Mouse (Mus musculus) left cerebral cortex, adult 18-20 months (tissue): ENCODE measurements around the gene Kcnip1. TPM values are rescaled to one million over a fixed set of nuclear protein-coding genes. Genes with fewer than 3 reads are reported as not detected.

ENCODE experiments used
- DNase-seq, 2 experiments: peaks; one replicate each; pipeline ENCODE4 v3.0.0; 2021 to 2022; ENCODE audit warnings: low spot score in 2 of 2, mixed read lengths in 1 of 2
- total RNA-seq, 2 experiments: library from RNA; stranded (reverse); gene quantifications; 2 replicates each; pipeline ENCODE4 v1.2.3; 2021

The Kcnip1 gene
- total RNA-seq, 2 experiments from 2014 or later = 25.2 to 32.8 TPM

DNA sequence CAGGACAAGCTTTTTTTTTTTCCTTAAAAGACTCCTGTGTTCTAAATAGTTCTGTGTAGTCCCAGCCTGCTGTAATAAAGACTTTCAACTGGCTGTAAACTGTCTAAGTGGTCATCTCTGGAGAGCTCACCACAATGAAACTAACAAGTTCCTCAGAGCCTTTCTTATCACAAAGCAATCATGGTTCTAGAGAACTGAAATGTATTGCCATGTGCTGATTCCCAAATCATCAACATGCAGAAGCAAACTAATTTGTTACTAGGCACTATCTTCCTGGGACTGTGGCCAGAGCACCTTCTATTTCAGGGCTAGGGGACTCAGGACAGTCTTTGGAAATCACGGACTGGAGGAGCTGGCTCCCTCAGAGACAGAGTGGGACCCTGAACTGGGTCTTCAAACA lies 49.4 kb downstream of the Kcnip1 start:
- no peak for DNase-seq

DNA sequence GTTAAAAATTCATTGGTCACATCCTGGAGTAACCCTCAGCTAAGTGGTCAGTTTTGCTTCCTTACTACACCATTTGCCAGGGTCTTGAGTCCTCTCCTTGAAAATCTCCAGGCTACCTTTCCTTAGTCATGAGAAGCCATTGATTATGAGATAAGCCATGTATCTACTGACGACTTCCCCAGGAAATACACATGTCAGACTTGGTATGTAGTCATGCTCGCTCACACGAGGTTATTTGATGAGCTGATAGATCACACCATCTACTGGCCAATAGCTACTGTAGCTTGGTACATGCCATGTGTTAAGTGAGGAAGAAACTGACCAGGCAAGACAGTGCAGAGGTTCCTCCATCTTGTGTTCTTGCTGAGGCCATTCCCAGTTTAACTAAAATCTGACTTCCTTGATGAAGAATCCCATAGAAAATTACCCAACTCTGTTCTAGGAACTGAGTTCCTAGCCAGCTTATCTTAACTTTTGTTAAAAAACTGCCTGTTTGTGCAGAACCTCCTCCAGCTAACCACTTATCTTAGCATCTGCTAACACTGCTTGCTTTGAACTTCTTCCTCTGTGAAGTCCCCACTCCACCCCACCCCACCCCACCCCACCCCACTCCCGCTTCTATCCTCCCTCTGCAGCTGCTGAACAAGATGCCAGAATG lies 53.4 kb downstream of the Kcnip1 start:
- no peak for DNase-seq

DNA sequence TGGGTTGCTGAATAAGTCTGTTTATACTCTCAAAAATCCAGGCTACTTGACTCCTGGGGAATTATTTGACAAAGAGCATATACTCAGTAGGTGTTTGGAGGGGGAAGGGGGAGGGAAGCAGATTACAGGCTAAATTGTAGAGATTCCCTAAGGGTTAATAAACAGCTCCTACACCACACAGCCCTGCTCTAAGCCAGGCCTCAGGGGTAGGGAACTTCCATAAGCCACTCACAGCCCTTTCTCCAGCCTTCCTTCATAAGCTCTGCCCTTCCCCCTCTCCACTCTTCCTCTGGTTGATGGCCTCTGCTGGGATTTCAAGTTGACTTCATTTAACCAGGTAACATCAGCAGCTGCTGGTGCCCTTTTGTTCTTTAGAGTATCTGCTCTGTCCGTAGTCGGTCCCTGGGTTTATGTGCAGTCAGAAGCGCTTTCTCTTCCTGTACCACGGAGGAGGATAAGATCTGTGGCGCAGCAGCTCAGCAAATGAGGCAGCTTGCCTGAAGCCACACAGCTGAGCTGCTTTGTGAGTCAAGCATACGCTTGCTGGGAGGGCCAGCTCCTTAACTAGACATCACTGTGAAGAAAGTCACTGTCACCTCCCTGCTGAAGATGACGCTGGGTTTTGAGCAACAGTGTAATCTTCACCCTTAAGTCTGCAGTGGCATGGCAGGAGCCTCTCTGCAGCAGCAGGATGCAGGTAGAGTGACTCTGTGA lies 54.2 kb downstream of the Kcnip1 start:
- DNase-seq = peak in 1 of 2 experiments; percentile 25

DNA sequence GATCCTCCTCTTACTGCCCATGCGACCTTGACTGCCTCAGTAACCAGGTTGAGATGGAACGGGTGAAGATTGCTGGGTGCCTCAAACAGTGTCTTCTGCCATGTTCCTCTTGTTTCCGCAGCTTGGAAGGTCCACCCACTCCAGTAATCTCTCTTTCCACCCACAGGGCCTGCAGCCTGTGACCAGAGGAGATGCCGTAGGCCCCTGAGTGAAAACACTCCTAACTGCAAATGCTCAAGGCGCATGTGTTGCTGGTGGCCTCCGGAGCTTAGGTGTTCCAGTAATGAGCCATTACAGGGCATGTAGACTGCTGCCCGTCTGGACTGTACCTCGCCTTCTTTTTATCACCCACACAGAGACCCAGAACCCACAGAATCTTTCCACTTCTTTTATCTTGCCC lies 55.3 kb downstream of the Kcnip1 start:
- no peak for DNase-seq

DNA sequence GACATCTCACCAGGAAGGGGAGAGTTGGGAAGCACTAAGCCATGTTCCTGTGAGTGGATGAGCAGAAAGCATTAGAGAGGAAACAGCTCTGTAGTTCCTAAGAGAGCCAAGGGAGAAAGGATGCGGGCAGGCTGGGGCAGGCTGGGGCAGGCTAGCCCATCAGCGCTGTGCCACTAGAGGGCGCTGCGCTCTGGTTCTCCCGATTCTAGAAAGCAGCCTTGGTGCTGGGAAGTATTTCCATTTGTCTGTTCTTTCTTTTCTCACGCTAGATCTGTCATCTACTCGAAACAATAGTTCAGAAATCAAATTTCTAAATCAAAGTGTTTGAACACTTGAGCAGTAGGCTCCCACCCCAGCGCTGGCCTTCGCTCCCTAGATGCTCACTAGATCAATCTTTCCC lies 58.7 kb downstream of the Kcnip1 start:
- no peak for DNase-seq

DNA sequence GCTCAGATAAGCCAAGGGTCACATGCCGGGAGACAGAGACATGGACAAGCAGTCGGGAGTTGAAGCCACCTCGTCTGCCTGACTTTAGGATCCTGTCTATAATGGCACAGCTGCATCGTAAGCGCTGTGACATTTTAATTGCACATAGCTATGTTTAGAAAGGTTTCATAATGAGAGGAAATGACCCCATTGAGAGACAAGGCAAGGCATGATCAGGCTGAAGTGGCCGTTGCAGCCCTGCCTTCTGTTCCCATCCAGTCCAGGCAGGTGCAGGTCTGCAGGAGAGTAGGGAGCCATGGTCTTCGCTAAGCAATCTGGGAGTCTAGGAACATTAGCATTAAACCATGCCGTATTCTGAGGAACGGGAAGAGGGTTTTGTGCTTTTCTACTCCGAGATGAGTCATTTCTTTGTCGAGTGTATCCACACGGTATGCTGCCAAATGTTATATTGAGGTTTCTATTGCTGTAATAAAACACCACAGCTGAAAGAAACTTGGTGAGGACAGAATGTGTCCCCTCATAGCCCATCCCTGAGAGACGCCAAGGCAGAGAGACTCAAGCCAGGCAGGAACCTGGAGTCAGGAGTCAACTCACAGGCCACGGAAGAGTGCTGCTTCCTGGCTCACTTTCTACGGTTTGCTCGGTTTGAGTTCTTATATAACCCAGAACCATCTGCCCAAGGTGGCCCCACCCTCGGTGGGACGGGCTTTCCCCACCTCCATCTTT lies 60.4 kb downstream of the Kcnip1 start:
- DNase-seq = peak in 1 of 2 experiments; percentile 16

DNA sequence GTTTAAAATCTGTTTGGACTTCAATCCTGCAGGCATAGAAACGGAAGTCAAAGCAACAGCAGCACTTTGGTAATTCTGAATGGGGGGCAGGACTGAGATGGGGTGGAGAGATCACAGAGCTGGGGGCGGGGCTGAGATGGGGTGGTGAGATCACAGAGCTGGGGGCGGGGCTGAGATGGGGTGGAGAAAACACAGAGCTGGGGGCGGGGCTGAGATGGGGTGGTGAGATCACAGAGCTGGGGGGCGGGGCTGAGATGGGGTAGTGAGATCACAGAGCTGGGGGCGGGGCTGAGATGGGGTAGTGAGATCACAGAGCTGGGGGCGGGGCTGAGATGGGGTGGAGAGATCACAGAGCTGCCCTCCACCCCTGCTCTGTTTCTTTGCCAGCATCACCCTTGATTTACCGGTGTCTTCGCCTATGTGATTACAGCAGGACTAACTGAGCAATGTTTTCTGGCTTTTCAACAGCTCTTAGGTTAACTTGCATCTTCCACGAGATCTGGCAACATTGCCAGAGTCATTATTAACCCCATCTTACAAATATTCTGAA lies 61.0 kb downstream of the Kcnip1 start:
- no peak for DNase-seq

DNA sequence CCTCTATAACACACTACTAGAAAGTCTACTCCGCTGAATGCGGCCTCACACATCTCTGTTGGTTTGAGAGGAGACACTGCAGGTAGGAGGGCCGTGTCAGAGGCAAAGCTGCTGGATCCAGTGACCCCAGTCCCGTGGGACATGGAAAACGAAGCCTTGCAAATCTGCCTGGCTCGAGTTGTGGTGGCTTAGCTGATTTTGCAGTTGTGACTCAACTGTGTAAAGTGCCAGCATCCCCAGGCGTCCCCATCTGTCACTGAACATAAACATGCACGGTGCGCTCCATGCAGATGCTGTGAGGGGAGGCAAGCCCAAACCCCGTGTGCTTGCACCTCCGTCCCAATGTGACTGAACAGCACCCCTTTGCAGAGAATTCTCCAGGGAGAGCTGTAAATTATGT lies 63.5 kb downstream of the Kcnip1 start:
- peak in 1 of 2 experiments; percentile 20 for DNase-seq

DNA sequence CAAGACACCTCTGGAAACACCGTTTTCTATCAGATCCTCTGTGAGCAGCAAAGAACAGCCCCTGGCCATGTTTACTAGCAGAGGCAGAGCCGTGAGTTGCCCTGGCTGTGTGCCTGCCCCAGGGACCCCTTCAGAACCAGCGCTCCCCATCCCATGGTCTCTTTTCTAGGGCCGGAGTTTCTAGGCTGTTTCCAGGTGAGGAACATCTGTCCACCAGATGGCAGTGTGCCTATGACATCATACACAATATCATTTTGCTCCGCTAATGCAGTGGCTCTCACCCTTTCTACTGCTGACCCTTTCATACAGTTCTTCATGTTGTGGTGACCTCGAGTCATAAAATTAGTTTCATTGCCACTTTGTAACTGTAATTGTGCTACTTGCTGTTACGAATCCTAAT lies 64.3 kb downstream of the Kcnip1 start:
- DNase-seq = peak in 1 of 2 experiments; percentile 27

DNA sequence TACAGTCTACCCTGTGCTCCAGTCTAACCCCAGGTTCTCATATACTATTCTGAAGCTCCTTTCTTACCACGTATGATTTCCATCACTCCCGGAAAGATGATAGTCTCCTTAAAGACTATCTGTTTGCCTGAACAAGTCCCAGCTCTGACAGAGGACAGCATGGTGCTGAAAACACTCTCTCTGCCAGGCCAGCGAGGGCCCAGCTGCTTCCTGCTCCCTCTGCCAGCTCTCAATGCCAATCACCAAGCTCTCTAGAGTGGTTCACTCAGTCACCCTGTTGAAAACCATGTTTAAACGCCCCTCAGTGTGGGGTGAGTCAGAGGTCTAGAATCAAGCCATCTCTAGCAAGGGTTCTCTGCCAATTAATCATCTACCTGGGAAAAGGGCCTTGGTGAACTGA lies 65.1 kb downstream of the Kcnip1 start:
- DNase-seq = no peak

DNA sequence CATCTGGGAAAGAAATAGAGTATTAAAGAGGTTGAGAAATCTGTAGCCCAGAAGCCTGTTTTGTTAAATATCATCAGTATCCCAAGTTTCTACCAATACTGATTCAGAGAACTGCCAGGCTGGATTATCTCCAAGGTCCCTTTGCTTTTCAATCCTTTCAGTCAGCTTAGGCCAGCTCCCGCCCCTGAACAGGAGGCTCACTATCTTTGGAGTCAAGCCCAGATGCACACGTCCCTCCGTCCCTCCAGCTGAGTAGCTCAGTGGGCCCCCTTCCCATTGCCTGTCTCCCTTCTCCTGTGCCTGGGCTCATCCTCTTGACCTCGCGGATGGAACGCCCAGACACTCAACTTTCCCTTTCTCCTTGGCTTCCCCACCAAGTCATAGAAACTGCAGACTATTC lies 65.6 kb downstream of the Kcnip1 start:
- no peak for DNase-seq

DNA sequence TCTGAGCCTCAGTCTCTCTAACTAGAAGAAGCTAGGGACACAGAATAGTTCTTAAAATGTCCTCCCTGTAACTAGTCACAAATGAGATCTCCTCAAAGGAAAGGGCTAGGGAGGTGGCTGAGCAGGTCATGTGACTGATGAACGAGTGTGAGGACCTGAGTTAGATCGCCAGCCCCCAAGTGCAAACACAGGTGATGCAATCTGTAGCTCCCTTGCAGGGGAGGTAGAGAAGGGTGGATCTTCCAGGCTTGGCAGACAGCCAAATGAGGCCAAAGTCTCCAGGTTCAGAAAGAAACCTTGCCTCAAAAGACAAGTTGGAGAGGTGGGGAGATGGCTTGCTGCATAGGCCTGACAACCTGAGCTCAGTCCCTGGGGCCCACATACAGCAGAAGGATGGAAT lies 66.4 kb downstream of the Kcnip1 start:
- DNase-seq = no peak

DNA sequence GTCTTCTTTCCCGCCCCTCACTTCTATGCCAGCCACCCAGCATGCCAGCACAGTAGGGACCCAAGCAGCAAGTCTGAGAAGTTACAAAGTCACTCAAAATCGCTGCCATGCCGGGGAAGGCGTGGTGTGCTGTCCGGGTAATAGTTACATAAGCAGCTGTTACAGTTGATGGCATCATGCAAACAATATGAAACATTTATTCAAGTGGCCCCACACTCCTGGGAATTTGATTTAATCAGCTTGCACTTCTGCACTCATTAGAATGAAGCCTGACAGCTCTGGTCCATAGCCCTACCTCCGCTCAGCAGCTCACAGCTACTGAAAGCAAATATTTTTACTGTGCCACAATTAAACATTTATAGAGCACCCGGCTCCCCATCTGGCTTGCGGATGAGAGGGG lies 67.2 kb downstream of the Kcnip1 start:
- no peak for DNase-seq

DNA sequence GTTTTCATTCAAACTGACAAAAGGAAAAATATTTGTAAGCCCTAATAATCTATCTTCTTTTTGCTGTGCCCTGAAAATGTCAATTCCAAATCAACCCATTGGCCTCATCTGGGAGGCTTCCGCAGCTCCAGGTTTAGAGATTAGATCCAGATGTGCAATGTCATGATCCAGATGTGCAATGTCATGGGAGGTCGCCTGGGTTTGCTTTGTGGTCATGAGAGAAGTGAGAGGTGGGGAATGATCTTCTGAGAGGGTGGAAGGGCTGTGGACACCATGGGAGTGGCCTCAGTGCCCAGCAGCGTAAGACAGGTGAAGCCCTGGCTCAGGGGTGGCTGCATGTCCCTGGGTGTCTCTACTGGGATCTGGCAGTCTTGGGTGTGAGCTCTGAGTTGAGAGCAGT lies 69.9 kb downstream of the Kcnip1 start:
- DNase-seq = no peak

DNA sequence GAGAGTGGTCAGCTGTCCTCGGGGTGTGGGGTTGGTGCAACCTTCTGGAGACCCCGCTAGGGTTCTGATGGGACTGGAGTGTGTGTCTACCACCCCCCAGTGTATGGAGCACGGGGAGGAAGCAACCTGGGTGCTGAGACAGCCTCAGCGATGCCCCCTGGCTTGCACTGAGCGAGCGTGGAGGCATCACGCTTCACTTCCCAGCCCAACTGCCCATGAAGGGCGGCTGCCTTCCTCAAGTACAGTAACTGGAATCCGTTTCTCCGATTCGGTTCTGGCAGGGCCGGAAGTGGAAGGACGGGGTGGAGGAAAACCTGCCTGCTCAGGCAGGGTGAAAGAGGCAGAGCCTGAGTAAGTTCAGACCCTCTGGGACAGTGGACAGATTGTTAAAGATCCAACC lies 71.5 kb downstream of the Kcnip1 start:
- DNase-seq = no peak

DNA sequence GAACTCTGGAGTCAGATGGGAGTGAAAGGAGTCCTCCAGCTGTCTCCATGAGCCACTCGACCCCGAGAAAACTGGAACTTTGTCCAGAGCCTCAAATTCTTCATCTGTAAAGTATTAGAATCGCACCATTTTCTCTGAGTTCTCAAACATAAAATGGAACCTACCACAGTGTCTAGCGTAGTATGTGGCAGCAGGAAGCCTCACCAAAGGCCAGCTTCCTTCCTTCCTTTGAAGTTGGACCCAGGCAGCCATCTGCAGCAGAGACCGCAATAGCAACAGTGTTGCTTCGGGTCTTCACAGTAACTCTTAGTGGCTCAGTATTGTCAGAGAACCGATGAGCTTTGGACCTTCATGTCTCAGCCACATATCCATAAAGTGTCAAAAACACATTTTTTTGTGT lies 73.1 kb downstream of the Kcnip1 start:
- DNase-seq = no peak

DNA sequence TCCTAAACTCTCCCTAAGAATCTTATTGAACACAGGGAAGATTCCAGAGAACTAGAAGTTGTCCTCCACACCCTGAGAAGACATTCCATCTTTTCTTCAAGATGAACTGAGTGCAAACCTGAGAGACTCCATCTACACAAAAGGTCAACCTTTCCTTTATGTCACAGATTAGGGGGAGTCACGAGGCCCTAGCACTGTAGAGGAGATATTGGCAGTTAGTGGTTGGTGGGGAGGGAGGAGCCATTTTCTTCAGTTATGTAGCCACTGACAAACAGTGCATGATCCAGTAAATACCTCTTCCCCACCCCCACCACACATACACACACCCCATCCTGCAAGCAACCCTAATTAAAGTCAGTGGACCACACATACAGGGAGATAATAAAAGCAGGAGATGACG lies 74.5 kb downstream of the Kcnip1 start:
- DNase-seq = no peak

DNA sequence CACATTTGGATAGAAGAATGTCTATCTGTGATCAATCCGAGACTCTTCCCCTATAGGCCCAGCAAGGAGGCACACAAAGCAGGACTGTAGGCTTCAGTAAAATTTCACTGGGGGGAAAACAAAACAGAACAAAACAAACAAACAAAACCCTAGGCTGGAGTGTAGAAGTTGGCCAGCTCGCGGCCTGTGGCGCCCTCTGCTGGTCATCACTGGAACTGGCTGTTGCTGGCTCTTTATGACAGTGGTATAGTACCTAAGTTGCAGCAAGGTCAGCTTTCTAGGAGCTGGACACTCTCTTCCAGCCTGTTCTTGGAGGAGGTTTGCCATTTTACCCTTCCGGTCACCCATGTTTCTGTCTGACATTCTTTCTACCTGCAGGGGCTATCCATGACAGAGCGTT lies 75.4 kb downstream of the Kcnip1 start:
- peak; percentile 73 to 78 for DNase-seq

DNA sequence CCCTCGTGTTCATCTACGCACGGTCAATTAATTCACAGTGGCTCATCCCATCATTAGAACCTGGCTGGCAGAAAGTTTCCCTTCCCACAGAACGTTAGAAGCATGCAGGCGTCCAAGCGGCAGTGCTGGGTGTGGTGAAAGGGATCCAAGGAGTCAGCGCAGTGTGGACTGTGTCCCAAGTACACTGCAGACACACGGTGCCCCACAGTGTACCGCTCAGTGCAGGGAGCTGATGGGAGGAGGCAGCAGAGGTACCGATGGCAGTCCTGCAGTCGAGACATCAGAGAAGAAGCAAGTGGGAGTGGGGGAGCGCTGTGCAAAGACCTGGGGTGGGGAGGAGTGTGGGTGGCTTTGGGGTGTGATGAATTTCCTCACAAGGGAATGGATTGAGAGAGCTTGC lies 78.7 kb downstream of the Kcnip1 start:
- DNase-seq = no peak

DNA sequence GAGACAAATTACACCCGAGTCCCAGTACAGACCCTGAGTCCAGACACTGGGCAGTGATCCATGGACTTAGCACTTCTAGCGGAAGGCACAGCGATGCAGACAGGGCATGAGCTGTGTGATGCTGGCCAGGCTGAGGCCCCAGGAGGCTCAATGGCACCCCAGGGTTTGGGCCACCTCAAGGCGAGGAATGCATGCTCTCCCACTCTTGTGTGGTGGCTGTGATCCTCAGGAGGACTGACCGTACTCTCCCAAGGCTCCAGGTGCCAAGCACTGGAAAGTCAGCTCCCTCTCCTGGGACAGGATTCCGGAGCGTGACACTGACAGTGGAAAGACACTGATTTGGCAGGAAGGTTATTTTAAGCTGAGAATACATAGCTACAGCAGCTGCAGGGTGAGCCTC lies 79.9 kb downstream of the Kcnip1 start:
- DNase-seq = no peak

DNA sequence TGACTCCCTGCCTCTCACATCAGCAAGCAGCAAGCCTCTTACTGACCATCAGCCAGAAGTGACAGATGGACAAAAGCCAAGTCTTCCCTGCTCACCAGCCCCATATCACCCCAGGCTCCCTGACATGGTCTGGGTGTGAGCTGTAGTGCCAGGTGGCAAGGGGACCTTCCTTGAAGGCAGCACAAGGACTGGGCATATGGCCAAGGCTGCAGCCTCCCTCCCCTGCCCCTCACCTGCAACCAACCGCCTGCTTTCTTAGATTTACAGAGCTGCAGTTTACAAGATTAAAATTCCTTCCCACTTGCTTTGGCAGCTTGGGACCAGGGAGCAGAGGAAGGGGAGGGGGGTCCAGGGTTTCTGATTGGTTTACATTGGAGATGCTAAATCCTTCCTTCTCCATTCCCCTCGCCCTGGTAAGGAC lies 80.8 kb downstream of the Kcnip1 start:
- DNase-seq = no peak

DNA sequence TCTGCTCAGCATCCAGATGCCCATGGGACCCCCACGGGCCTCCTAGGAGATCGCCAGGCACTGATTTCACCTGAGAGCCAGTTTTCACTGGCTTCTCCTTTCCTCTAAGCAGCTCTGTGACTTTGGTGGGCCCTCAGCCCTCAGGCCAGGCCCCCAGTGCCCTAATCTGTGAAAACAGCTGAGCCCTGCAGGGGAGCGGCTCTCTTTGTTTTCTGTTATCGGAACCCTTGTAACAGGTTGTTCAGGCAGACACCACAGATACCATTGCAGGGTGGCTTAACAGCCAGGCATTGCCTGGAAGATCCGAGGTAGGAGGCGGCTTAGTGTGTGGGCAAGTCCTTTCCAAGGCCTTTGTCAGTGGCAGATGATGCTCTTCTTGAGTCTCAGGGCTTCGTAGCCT lies 82.0 kb downstream of the Kcnip1 start:
- DNase-seq = no peak
